Comparison of ENCODE assay signal across 44 mouse cellular contexts in genomic region chr14:54724049-54724448, GRCm38 (mm10). TPM values are rescaled to one million over a fixed set of nuclear protein-coding genes. Genes with fewer than 3 reads are reported as not detected.
"Had no signal": no experiment of that assay in that cellular context is flagged by ENCODE, and none has a peak within 500 bp of the region (broad histone marks: within the 10 kb centered on the region; RNA-seq: fewer than 3 reads in every experiment).

No protein-coding gene starts in this region.

- H3K36me3 ChIP-seq: limb, embryonic 10.5 days; limb, embryonic 12.5 days; limb, embryonic 13.5 days; limb, embryonic 15.5 days; liver, embryonic 12.5 days; liver, embryonic 13.5 days; liver, embryonic 15.5 days; lung, embryonic 15.5 days; midbrain, embryonic 10.5 days; midbrain, embryonic 12.5 days; midbrain, embryonic 13.5 days; neural tube, embryonic 12.5 days; neural tube, embryonic 13.5 days had no signal

- H3K4me3 ChIP-seq: limb, embryonic 10.5 days; limb, embryonic 12.5 days; limb, embryonic 13.5 days; limb, embryonic 15.5 days; liver, embryonic 12.5 days; liver, embryonic 13.5 days; liver, embryonic 15.5 days; lung, embryonic 15.5 days; megakaryocyte, embryonic 14.5 days; midbrain, embryonic 10.5 days; midbrain, embryonic 12.5 days; midbrain, embryonic 13.5 days; midbrain, embryonic 15.5 days; myocyte; neural tube, embryonic 12.5 days; neural tube, embryonic 13.5 days had no signal

- H3K9me3 ChIP-seq: limb, embryonic 10.5 days; limb, embryonic 12.5 days; limb, embryonic 13.5 days; limb, embryonic 15.5 days; liver, embryonic 12.5 days; liver, embryonic 13.5 days; liver, embryonic 15.5 days; lung, embryonic 15.5 days; midbrain, embryonic 10.5 days; midbrain, embryonic 12.5 days; midbrain, embryonic 13.5 days; midbrain, embryonic 15.5 days; neural tube, embryonic 12.5 days; neural tube, embryonic 13.5 days had no signal

- H3K9ac ChIP-seq: limb, embryonic 12.5 days; limb, embryonic 13.5 days; limb, embryonic 15.5 days; liver, embryonic 12.5 days; liver, embryonic 13.5 days; liver, embryonic 14.5 days; liver, embryonic 15.5 days; liver, postnatal 0 days; lung, embryonic 14.5 days; lung, embryonic 15.5 days; midbrain, embryonic 12.5 days; midbrain, embryonic 13.5 days; midbrain, embryonic 15.5 days; neural tube, embryonic 12.5 days; neural tube, embryonic 13.5 days had no signal

- DNase-seq: left cerebral cortex, postnatal 4 days; liver; liver, embryonic 13.5 days; liver, postnatal 0 days; lung, adult 18-20 months; lung, adult 2 months; lung, embryonic 14.5 days; lung, postnatal 10 days; lung, postnatal 14 days; lung, postnatal 36 days; lung, postnatal 4 days; midbrain, embryonic 14.5 days had no signal

- H3K27ac ChIP-seq: limb, embryonic 10.5 days; limb, embryonic 12.5 days; limb, embryonic 13.5 days; limb, embryonic 15.5 days; liver, embryonic 12.5 days; liver, embryonic 13.5 days; liver, embryonic 14.5 days; liver, embryonic 15.5 days; lung, embryonic 15.5 days; macrophage; midbrain, embryonic 10.5 days; midbrain, embryonic 12.5 days; midbrain, embryonic 13.5 days; midbrain, embryonic 15.5 days; neural tube, embryonic 12.5 days; neural tube, embryonic 13.5 days had no signal

- H3K4me2 ChIP-seq: limb, embryonic 12.5 days; limb, embryonic 13.5 days; limb, embryonic 15.5 days; liver, embryonic 11.5 days; liver, embryonic 12.5 days; liver, embryonic 13.5 days; liver, embryonic 15.5 days; lung, embryonic 14.5 days; lung, embryonic 15.5 days; midbrain, embryonic 11.5 days; midbrain, embryonic 12.5 days; midbrain, embryonic 13.5 days; midbrain, embryonic 15.5 days; neural tube, embryonic 12.5 days; neural tube, embryonic 13.5 days had no signal

- ATAC-seq: liver, embryonic 12.5 days; liver, postnatal 0 days; lung, postnatal 0 days; midbrain, embryonic 13.5 days; midbrain, embryonic 15.5 days; midbrain, embryonic 16.5 days had no signal

- H3K27me3 ChIP-seq: limb, embryonic 12.5 days; limb, embryonic 13.5 days; limb, embryonic 15.5 days; liver, embryonic 13.5 days; liver, embryonic 15.5 days; lung, embryonic 15.5 days; midbrain, embryonic 12.5 days; midbrain, embryonic 13.5 days; midbrain, embryonic 15.5 days; neural tube, embryonic 12.5 days; neural tube, embryonic 13.5 days had no signal

- H3K4me1 ChIP-seq: limb, embryonic 10.5 days; limb, embryonic 12.5 days; limb, embryonic 15.5 days; liver, embryonic 15.5 days; lung, embryonic 15.5 days; midbrain, embryonic 12.5 days; midbrain, embryonic 13.5 days; midbrain, embryonic 15.5 days; neural tube, embryonic 12.5 days; neural tube, embryonic 13.5 days had no signal

RNA-seq across cellular contexts. Expression of gene Cebpe, which starts 12.1 kb away (rescaled TPM):
- total RNA-seq: left cerebral cortex, postnatal 10 days; left cerebral cortex, postnatal 14 days; left cerebral cortex, postnatal 25 days; left cerebral cortex, postnatal 36 days; left cerebral cortex, postnatal 4 days; midbrain, postnatal 0 days had no signal
- polyA plus RNA-seq: limb, embryonic 10.5 days; limb, embryonic 11.5 days; limb, embryonic 12.5 days; limb, embryonic 13.5 days; lung, embryonic 14.5 days; lung, embryonic 15.5 days; lung, embryonic 16.5 days; midbrain, embryonic 11.5 days; midbrain, embryonic 13.5 days; midbrain, embryonic 14.5 days; midbrain, embryonic 16.5 days; midbrain, postnatal 0 days; myocyte; neural tube, embryonic 11.5 days; neural tube, embryonic 13.5 days had no signal

RNA-seq across cellular contexts. Expression of gene Gm29776, which starts 25.4 kb away (rescaled TPM):
- total RNA-seq: left cerebral cortex, postnatal 14 days; left cerebral cortex, postnatal 36 days; left cerebral cortex, postnatal 4 days; liver, adult 2 months; megakaryocyte progenitor cell, adult 5-6 weeks; megakaryocyte-erythroid progenitor cell, adult 5-6 weeks; midbrain, postnatal 0 days had no signal
- polyA plus RNA-seq: liver, adult 2 months; liver, postnatal 0 days; macrophage; midbrain, embryonic 10.5 days had no signal

RNA-seq across cellular contexts. Expression of gene Slc7a8, which starts 57.7 kb away (rescaled TPM):
- polyA plus RNA-seq: myocyte had no signal
